Mouse (Mus musculus) T-helper 17 cell (primary cell): ENCODE results near the gene Foxp1.

Experiments used
- in situ Hi-C, 2 experiments: fragments of 300-600 bp; cut with MboI, MseI; formaldehyde crosslinking; loops; 1 replicate in 1 of 2; 2 replicates in 1 of 2; pipeline ENCODE4 v1.15.1; 2025; ENCODE audit warnings: high pct_unique_total_duplicates in 2 of 2

Foxp1 gene

GRCm38 (mm10) chr6:99269921-99270320 lies 252.6 kb downstream of the Foxp1 start:
- in situ Hi-C loops = loop anchor here (5.0 to 10.0 kb wide), 2 partner anchors 252 to 1305 kb away; partner anchors contain the start of gene Foxp1 (in 1 of the 2)

- in situ Hi-C loops = loop anchor here in 1 of 2 experiments (10.0 kb wide), 1 partner anchor 1304 kb away; no protein-coding TSS in a partner anchor
These were observed 254.1 kb downstream of the Foxp1 start for GRCm38 (mm10) chr6:99268171-99269061.

- in situ Hi-C loops = loop anchor here in 1 of 2 experiments (10.0 kb wide), 1 partner anchor 1301 kb away; no protein-coding TSS in a partner anchor
These were observed 256.4 kb downstream of the Foxp1 start for GRCm38 (mm10) chr6:99265945-99266656.

- in situ Hi-C loops = loop anchor here in 1 of 2 experiments (10.0 kb wide), 1 partner anchor 1300 kb away; no protein-coding TSS in a partner anchor
These were observed 257.3 kb downstream of the Foxp1 start for GRCm38 (mm10) chr6:99265173-99265572.

DNA sequence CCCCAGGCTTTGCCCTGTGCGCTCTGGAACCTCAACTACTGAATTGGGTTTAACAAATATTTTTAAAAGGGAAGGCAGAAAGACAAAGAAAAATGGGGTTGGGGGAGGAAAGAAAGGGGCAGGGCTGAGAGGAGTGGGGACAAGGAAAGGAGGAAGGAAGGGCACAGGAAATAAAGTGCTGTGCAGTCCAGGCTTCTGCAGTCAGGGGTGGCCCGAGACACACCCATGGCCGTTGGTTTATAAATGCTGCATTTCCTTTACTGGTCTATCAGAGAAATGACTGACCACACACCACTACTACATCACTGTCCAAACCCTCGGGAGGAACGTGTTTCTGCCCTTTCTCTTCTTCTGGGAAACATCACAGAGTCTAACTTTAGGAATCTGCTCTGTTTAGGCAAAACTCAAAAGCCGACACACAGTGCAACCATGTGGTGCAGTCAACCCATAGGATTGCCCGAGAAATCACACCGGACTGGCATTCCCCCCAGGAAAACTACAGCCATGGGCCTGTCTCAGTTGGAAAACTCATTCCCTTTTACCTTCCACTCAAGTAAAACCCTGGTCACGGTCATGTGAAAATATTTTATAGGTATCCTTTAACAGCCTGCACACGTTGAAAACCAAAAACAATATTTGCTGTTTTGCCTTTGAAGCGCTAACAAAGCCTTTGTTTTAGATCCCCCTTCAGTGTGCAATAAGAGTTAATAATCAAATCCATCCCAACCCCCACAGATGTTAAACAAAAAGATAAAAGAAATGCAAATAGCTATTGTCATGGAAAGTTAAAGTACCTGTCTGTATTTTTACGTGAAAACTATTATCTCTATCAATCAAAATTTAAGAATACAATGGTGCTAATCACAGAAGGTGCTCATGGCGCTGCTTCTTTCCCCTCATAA lies 258.1 kb downstream of the Foxp1 start:
- in situ Hi-C loops = loop anchor here in 1 of 2 experiments (10.0 kb wide), 1 partner anchor 1300 kb away; no protein-coding TSS in a partner anchor

GRCm38 (mm10) chr6:99263886-99264185 lies 258.7 kb downstream of the Foxp1 start:
- in situ Hi-C loops = loop anchor here in 1 of 2 experiments (10.0 kb wide), 1 partner anchor 1299 kb away; no protein-coding TSS in a partner anchor

- in situ Hi-C loops = loop anchor here in 1 of 2 experiments (10.0 kb wide), 1 partner anchor 1298 kb away; no protein-coding TSS in a partner anchor
These were observed 259.2 kb downstream of the Foxp1 start for GRCm38 (mm10) chr6:99263061-99263885.

GRCm38 (mm10) chr6:99261737-99262130 lies 260.8 kb downstream of the Foxp1 start:
- in situ Hi-C loops = loop anchor here in 1 of 2 experiments (10.0 kb wide), 1 partner anchor 1297 kb away; no protein-coding TSS in a partner anchor

DNA sequence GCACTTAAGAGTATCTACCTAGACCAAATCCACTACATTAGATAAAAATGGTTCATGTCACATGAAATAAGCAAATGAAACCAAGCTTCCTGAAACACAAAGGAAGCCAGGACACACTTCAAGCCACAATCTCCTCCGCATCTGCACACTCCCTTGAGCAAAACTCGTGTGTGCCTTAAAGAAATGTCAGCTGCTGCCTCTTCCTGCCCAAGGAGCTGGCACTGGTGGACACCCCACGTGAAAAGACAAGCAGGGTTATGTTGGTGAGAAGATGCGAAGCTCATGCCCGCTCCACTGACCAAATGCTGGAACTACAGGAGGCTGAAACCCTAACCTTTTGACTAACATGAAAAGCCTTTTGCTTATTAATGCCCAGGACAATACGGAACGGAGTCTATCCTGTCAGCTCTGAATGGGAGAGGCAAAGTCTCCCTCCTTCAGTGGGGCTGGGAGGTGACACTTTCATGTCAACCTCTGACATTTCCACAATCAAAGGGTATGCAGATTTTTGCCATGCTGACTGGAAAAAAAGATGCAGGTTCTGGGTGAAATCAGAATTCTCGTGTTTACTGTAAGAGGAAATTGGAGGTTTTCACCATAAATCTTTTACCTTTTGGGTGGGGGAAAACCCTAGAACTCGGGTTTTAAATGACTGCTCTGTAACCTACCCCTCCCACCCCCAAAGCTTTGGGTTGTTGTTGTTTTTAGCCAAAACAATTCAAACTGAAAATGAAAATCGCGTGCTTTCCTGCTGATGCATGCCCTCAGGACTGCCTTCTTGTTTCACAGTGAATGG lies 261.4 kb downstream of the Foxp1 start:
- in situ Hi-C loops = loop anchor here in 1 of 2 experiments (10.0 kb wide), 1 partner anchor 1296 kb away; no protein-coding TSS in a partner anchor

- in situ Hi-C loops = loop anchor here (5.0 to 10.0 kb wide), 2 partner anchors 49 to 204 kb away; no protein-coding TSS in a partner anchor
These were observed 264.2 kb downstream of the Foxp1 start for GRCm38 (mm10) chr6:99258346-99258745.

- in situ Hi-C loops = loop anchor here (5.0 to 10.0 kb wide), 2 partner anchors 50 to 203 kb away; no protein-coding TSS in a partner anchor
These were observed 264.8 kb downstream of the Foxp1 start for GRCm38 (mm10) chr6:99257676-99258075.

DNA sequence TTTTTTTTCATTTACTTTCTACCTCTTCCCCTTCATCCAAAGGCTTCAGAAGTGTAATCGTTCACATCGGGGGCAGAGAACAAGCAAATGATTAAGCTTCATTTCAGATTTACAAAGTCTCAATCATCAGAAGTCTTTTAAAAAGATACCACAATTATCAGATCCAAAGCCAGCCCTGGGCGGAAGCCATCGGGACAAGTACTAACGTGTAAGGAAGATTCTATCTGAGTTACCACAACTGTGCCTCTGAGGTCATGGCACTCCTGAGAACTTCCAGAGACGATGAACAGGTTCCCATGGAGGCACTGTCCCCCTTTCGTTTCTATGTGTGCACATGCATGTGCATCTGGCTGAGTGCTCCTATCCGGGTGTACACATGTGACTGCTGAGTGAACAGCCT lies 269.2 kb downstream of the Foxp1 start:
- in situ Hi-C loops = loop anchor here (5.0 to 10.0 kb wide), 2 partner anchors 196 to 199 kb away; no protein-coding TSS in a partner anchor

- in situ Hi-C loops = loop anchor here (5.0 to 10.0 kb wide), 2 partner anchors 196 to 198 kb away; no protein-coding TSS in a partner anchor
These were observed 269.7 kb downstream of the Foxp1 start for GRCm38 (mm10) chr6:99252816-99253215.

DNA sequence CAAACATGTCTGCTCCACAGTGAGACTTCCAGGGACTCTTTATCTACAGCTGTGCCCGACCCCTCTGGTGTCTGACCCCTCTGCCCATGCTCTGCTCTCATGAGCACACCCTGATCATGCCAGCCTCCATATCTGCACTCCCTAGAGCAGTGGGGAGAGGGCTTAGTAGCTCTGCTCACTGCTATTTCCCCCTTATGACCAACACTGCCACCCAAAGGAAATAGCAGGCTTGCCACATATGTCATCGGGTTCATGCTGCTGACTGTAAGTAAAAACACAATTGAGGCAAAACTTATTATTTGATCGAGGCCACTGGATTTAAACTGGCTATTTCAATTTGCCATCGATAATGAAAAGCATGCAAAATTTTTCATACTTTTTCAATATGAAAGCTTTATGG lies 270.6 kb downstream of the Foxp1 start:
- in situ Hi-C loops = loop anchor here (5.0 to 10.0 kb wide), 2 partner anchors 195 to 197 kb away; no protein-coding TSS in a partner anchor

DNA sequence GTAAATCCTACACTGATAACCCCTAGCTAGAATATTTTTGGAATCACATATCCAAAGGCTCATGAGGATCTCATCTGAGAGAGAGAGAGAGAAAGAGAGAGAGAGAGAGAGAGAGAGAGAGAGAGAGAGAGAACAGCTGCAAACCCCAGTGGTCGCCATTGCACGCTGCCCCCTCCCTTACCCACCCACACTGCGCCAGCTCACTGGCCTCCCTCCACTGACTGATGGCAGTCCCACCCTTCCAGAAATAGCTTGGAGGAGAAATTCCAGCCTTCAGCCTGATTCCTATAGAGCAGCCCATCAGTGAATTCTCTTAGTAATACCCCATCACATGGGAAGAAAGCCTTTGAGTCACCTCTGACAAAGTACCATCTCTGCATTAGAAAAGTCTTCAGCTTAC lies 271.3 kb downstream of the Foxp1 start:
- in situ Hi-C loops = loop anchor here (5.0 to 10.0 kb wide), 2 partner anchors 194 to 196 kb away; no protein-coding TSS in a partner anchor

DNA sequence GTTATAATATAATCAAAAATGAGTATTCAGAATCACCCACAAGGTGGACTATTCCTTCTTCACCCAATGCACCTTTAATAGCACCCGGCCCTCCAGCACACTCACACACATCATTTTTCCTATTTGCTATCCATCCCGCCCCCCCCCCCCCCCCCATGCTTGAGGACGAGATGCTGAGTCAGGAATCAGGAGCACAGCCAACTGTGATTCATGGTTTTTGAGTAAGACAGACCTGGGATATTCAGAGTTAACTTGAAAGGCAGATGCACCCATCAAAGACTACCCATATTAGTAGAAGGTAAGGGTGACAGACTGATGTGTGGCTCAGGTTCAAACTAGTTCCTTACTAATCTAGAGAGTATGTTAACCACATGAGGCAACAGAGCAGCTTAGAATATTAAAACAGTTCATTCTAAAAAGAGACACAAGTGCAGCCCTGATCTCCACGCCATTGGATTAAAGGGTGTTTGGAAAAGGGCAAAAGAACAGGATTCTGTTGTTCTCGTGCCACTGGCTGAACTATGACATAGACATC lies 273.0 kb downstream of the Foxp1 start:
- in situ Hi-C loops = loop anchor here (5.0 to 10.0 kb wide), 2 partner anchors 192 to 195 kb away; no protein-coding TSS in a partner anchor

- in situ Hi-C loops = no loop called here
These were observed 274.1 kb downstream of the Foxp1 start for GRCm38 (mm10) chr6:99248396-99248795.
